Mouse (Mus musculus) layer of hippocampus, postnatal 14 days (tissue): Measurements from ENCODE around the gene Olfr1156. TPM values are rescaled to one million over a fixed set of nuclear protein-coding genes. Genes with fewer than 3 reads are reported as not detected.

ENCODE experiments used
- DNase-seq, 2 experiments: peaks; one replicate each; pipeline ENCODE4 v3.0.0; 2021 to 2022; ENCODE audit warnings: low spot score in 2 of 2, mixed read lengths in 1 of 2
- long read RNA-seq, 2 experiments: library from polyadenylated mRNA; stranded (forward); transcript quantifications; one replicate each; pipeline ENCODE4 v2.0.0; 2021
- total RNA-seq, 2 experiments: library from RNA; stranded (reverse); gene quantifications; 2 replicates each; pipeline ENCODE4 v1.2.3; 2021

Olfr1156 gene
- not detected for total RNA-seq
- long read RNA-seq, experiment 1: 0 reads
- long read RNA-seq, experiment 2: 0 reads

DNA sequence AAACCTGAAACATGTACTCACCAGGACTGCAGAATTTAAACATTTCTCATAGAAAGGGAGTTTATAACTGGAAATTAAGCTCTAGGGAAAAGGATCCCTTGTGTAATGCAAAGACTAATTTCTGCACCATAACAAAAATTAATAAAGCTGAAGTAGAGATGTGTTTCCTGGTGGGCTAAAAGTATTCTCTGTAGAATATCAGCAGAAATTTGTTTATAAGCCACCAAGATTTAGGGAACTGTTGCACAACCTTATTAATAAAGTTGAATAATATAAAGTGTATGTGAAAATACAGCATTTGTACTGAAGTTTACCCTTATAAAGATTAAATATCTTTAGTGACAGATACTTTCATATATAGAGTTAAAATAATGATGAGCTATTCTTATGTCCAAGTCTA, at the start of gene Olfr1156:
TSS of gene Olfr1156 (minus strand) at position 101 of the 400 bp plus-strand sequence.
- no peak for DNase-seq

- DNase-seq: no peak
These were observed 36.9 kb upstream of the Olfr1156 start, which contains the start of gene Olfr1158 for GRCm38 (mm10) chr2:87989813-87990212. Gene Olfr1158 (plus strand): TSS chr2:87990113.

GRCm38 (mm10) chr2:87974563-87974962, 21.7 kb upstream of the Olfr1156 start, which contains the start of gene Olfr74:
Gene Olfr74 (minus strand): TSS chr2:87974663.
- no peak for DNase-seq

- DNase-seq: no peak
These were observed 15.3 kb upstream of the Olfr1156 start, which contains the start of gene Olfr1157 for GRCm38 (mm10) chr2:87968199-87968598. Gene Olfr1157 (minus strand): TSS chr2:87968299.

GRCm38 (mm10) chr2:87945037-87945436, 7.9 kb downstream of the Olfr1156 start, which contains the start of gene Olfr1155:
Gene Olfr1155 (minus strand): TSS chr2:87945137.
- DNase-seq: no peak

DNA sequence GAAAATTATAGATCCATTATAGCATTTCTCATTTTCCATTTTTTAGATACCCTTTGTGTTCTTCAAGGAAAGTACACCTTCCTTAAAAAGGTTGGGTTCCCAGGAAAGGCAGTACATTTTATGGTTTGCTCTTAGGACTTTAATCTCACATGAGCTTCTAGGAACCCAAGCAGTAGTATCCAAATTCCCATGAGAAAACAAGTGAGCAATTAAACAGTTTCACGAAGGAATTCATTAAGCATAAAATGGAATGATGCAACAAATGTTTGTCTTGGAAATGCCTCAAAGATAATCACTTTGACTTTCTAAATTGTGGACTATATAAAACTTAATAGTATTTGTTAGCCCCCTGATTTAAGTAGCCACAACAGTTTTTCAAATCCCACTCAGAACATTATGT, 47.8 kb downstream of the Olfr1156 start, which contains the start of gene Olfr1154:
TSS of gene Olfr1154 (minus strand) at position 101 of the 400 bp plus-strand sequence.
- no peak for DNase-seq

Other genes with a start within 250 kb of the Olfr1156 start
- not detected for gene Olfr1137, start 239.9 kb downstream of the Olfr1156 start, total RNA-seq
- not detected for gene Olfr1138, start 213.1 kb downstream of the Olfr1156 start, total RNA-seq
- not detected for gene Olfr1140, start 209.3 kb downstream of the Olfr1156 start, total RNA-seq
- gene Olfr1141, start 199.1 kb downstream of the Olfr1156 start, total RNA-seq: not detected
- not detected for gene Olfr152, start 173.6 kb downstream of the Olfr1156 start, total RNA-seq
- gene Olfr1143, start 152.5 kb downstream of the Olfr1156 start, total RNA-seq: not detected
- not detected for gene Olfr1145, start 143.3 kb downstream of the Olfr1156 start, total RNA-seq
- gene Olfr1148, start 122.6 kb downstream of the Olfr1156 start, total RNA-seq: not detected
- gene Olfr1150-ps1, start 109.1 kb downstream of the Olfr1156 start, total RNA-seq: not detected
- not detected for gene Olfr1151, start 97.2 kb downstream of the Olfr1156 start, total RNA-seq
- gene Olfr1152, start 86.6 kb downstream of the Olfr1156 start, total RNA-seq: not detected
- gene Olfr1153, start 58.1 kb downstream of the Olfr1156 start, total RNA-seq: not detected
- not detected for gene Olfr1154, start 47.9 kb downstream of the Olfr1156 start, total RNA-seq
- gene Olfr1155, start 8.0 kb downstream of the Olfr1156 start, total RNA-seq: not detected
- not detected for gene Olfr1157, start 15.2 kb upstream of the Olfr1156 start, total RNA-seq
- gene Olfr74, start 21.6 kb upstream of the Olfr1156 start, total RNA-seq: not detected
- gene Olfr1158, start 37.0 kb upstream of the Olfr1156 start, total RNA-seq: not detected
- not detected for gene Olfr1160, start 55.2 kb upstream of the Olfr1156 start, total RNA-seq
- gene Olfr1161, start 69.7 kb upstream of the Olfr1156 start, total RNA-seq: not detected
- gene Olfr73, start 84.6 kb upstream of the Olfr1156 start, total RNA-seq: not detected
- not detected for gene Olfr1162, start 98.0 kb upstream of the Olfr1156 start, total RNA-seq
- gene Olfr1163, start 118.7 kb upstream of the Olfr1156 start, total RNA-seq: not detected
- gene Olfr1164, start 140.9 kb upstream of the Olfr1156 start, total RNA-seq: not detected
- gene Olfr1166, start 175.2 kb upstream of the Olfr1156 start, total RNA-seq: not detected
- gene Olfr1167, start 202.1 kb upstream of the Olfr1156 start, total RNA-seq: not detected
- gene Olfr1168, start 228.8 kb upstream of the Olfr1156 start, total RNA-seq: not detected